Mouse (Mus musculus): ENCODE measurements at regions not wholly inside any gene's neighbourhood (a gene's known extent, or its start where the extent isn't known, plus 50 kb on each side); places are given as distances from the start of the nearest gene placed in this dataset.

DNA sequence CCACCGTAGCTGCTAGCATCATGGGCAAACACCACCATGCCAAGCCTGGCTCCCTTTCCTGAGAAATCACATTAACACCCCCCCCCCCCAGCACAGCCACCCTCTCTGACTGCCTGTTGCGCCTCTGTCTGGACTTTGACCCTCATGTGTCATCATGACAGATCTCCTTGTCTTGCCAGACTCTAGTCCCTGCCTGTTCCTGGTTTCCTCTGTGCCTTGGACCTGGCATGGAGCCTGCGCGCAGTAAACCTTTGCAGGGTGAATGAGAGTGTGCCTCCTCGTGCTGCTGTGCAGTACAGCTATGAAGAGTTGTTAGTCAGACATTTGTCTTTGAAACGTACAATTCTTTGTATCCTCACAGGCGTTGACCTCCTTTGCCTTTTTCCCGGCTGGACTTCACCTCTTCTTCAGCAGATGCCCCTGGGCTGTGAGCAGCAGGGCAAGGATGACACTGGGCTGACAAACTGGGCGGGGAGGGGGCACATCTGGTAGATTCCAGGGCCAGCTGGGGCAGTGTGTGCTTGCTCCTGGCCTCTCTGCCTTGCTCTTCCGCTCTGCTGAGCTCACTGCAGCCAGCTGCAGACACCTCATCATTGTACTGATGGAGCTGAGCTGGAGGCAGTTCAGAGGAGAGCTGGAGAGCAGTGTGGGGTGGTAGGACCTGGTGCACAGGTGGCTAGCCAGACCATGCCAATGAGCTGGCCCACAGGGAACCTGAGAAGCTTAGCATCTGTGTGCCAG is 134.2 kb upstream of the Pja1 start:
- H3K9me3 ChIP-seq (ENCODE audit: control insufficient read depth, low read length) = no peaks in the 10 kb centered on the region
- H3K36me3 ChIP-seq (ENCODE audit: control insufficient read depth, insufficient read depth, low read length) = no peaks in the 10 kb centered on the region
- WGBS = 50% methylated on average over 10 of the region's 10 CpGs
- no peak overlapping the region for H3K4me3 ChIP-seq (ENCODE audit: low read depth, low read length)
- H3K4me1 ChIP-seq (ENCODE audit: control insufficient read depth, insufficient read depth, low read length) = peaks cover 3% of the 10 kb centered on the region; the same call in 1 of the 2 replicates
- H3K9ac ChIP-seq (ENCODE audit: low read length) = no peak overlapping the region
- DNase-seq (ENCODE audit: low spot score) (no peak), ATAC-seq (ENCODE audit: insufficient read depth, low FRiP score, low TSS enrichment) (0 out of 2 replicates have a peak, but pooled peaks have one; percentile 31)
- no peak overlapping the region for H3K4me2 ChIP-seq (ENCODE audit: low read depth)
- peaks cover 5% of the 10 kb centered on the region for H3K27me3 ChIP-seq (ENCODE audit: control insufficient read depth, insufficient read depth, low read length)
- H3K27ac ChIP-seq (ENCODE audit: low read depth, low read length) = no peak overlapping the region

GRCm38 (mm10) chrX:99603714-99604113 is 132.6 kb upstream of the Pja1 start:
- 90% methylated on average over 6 of the region's 6 CpGs for WGBS
- Histone ChIP-seq H3K9me3 (ENCODE audit: control insufficient read depth, low read length) (no peaks in the 10 kb centered on the region), H3K4me3 (ENCODE audit: low read depth, low read length) (no peak overlapping the region), H3K4me2 (ENCODE audit: low read depth) (no peak overlapping the region), H3K9ac (ENCODE audit: low read length) (no peak overlapping the region), H3K36me3 (ENCODE audit: control insufficient read depth, insufficient read depth, low read length) (no peaks in the 10 kb centered on the region), H3K27me3 (ENCODE audit: control insufficient read depth, insufficient read depth, low read length) (no peaks in the 10 kb centered on the region), H3K27ac (ENCODE audit: low read depth, low read length) (no peak overlapping the region), H3K4me1 (ENCODE audit: control insufficient read depth, insufficient read depth, low read length) (peaks cover 3% of the 10 kb centered on the region; the same call in 1 of the 2 replicates)
- DNase-seq (ENCODE audit: low spot score) (no peak), ATAC-seq (ENCODE audit: insufficient read depth, low FRiP score, low TSS enrichment) (no peak)

DNA sequence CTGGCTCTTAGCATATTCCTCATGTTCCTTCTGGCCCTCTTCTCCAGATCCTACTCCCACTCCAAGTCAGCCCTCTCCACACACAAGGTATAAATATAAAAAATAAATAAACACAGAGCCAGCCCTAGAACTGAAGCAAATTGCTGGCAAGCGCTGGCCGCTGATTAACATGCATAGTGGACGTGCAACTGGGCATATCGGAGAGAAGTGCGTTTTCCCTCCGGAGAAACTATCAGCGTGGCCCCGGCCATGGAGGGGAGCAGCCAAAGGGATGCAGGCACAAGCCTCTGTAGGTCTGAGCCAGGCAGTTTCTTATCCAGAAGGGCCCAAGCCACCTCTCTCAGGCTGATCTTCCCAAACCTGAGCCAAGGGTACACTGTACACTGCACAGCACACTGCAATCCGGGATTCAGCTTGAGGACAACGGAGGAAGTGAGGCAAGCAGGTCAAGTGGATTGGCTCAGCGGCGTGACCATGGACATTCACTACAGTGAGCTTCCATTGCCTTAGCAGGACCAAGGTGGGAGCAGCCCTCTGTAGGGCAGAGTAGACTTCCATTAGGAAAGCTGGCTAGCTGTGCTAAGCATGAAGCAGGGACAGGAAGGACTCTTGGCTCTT is 131.3 kb upstream of the Pja1 start:
- H3K9ac ChIP-seq (ENCODE audit: low read length) = no peak overlapping the region
- H3K4me2 ChIP-seq (ENCODE audit: low read depth) = no peak overlapping the region
- no peak for ATAC-seq (ENCODE audit: insufficient read depth, low FRiP score, low TSS enrichment)
- WGBS = 77% methylated on average over 12 of the region's 12 CpGs
- no peaks in the 10 kb centered on the region for H3K9me3 ChIP-seq (ENCODE audit: control insufficient read depth, low read length)
- no peaks in the 10 kb centered on the region for H3K27me3 ChIP-seq (ENCODE audit: control insufficient read depth, insufficient read depth, low read length)
- no peak for DNase-seq (ENCODE audit: low spot score)
- H3K4me1 ChIP-seq (ENCODE audit: control insufficient read depth, insufficient read depth, low read length) = peaks cover 3% of the 10 kb centered on the region; the same call in 1 of the 2 replicates
- H3K4me3 ChIP-seq (ENCODE audit: low read depth, low read length) = no peak overlapping the region
- H3K36me3 ChIP-seq (ENCODE audit: control insufficient read depth, insufficient read depth, low read length) = no peaks in the 10 kb centered on the region
- H3K27ac ChIP-seq (ENCODE audit: low read depth, low read length) = no peak overlapping the region

DNA sequence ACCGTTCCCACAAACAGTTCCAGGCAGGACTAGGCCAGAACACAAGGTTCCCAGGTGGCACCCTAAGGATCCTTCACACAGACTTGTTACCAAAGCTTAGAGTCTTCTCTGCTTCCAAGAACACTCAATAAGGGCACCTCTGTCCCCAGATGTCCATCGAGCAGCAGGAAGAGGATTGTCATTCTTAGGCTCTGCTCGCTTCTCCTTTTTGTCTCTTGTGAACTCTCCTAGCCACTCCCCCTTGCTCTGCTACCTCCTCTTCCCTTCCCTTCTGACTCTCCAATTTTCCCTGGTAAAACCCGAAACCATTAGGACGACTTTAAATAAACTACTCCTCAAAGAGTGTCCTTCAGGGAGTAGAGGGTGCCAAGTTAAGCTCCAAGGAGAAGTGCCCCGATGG is 124.4 kb upstream of the Pja1 start:
- H3K4me3 ChIP-seq (ENCODE audit: low read depth, low read length) = no peak overlapping the region
- no peaks in the 10 kb centered on the region for H3K4me1 ChIP-seq (ENCODE audit: control insufficient read depth, insufficient read depth, low read length)
- no peak overlapping the region for H3K4me2 ChIP-seq (ENCODE audit: low read depth)
- WGBS = 78% methylated on average over 6 of the region's 6 CpGs
- ATAC-seq (ENCODE audit: insufficient read depth, low FRiP score, low TSS enrichment) (no peak), DNase-seq (ENCODE audit: low spot score) (no peak)
- no peak overlapping the region for H3K27ac ChIP-seq (ENCODE audit: low read depth, low read length)
- H3K9me3 ChIP-seq (ENCODE audit: control insufficient read depth, low read length) = no peaks in the 10 kb centered on the region
- H3K27me3 ChIP-seq (ENCODE audit: control insufficient read depth, insufficient read depth, low read length) = peaks cover 6% of the 10 kb centered on the region; the same call in 1 of the 2 replicates
- H3K36me3 ChIP-seq (ENCODE audit: control insufficient read depth, insufficient read depth, low read length) = no peaks in the 10 kb centered on the region
- H3K9ac ChIP-seq (ENCODE audit: low read length) = no peak overlapping the region

DNA sequence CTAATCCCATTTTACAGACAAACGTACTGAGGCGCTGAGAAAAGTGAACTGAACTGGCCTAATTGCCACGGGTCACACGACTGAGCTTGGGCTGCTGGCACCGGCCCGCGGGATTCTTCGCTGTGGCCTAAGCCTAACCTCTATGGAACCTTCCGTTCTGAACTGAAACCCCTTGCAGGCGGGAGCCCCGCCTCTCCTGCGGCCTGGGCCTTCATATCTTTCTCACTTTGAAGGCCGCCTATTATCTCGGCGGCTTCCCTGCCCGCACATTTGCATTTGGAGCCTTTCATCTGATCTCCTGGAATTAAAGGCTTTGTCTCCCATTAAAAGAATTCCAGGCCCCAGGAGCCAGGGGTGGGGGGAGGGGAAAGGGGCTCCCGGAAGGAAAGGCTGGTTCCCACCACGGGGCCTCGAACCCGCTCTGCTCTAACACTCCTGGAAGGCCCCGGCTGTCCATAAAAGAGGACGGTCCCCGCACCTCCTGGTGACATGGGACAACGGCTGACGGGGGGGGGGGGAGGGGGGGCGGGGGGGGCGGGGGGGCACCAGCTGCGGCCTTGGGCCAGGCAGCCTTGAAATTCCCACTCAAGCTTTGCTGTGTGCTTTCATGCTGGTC is 122.9 kb upstream of the Pja1 start:
- Histone ChIP-seq H3K4me1 (ENCODE audit: control insufficient read depth, insufficient read depth, low read length) (no peaks in the 10 kb centered on the region), H3K4me3 (ENCODE audit: low read depth, low read length) (no peak overlapping the region), H3K27me3 (ENCODE audit: control insufficient read depth, insufficient read depth, low read length) (peaks cover 6% of the 10 kb centered on the region; the same call in 1 of the 2 replicates), H3K36me3 (ENCODE audit: control insufficient read depth, insufficient read depth, low read length) (no peaks in the 10 kb centered on the region), H3K9me3 (ENCODE audit: control insufficient read depth, low read length) (no peaks in the 10 kb centered on the region), H3K27ac (ENCODE audit: low read depth, low read length) (no peak overlapping the region), H3K4me2 (ENCODE audit: low read depth) (no peak overlapping the region), H3K9ac (ENCODE audit: low read length) (no peak overlapping the region)
- DNase-seq (ENCODE audit: low spot score) (peak; percentile 48), ATAC-seq (ENCODE audit: insufficient read depth, low FRiP score, low TSS enrichment) (peak; percentile 64)
- WGBS = 23% methylated on average over 18 of the region's 28 CpGs

DNA sequence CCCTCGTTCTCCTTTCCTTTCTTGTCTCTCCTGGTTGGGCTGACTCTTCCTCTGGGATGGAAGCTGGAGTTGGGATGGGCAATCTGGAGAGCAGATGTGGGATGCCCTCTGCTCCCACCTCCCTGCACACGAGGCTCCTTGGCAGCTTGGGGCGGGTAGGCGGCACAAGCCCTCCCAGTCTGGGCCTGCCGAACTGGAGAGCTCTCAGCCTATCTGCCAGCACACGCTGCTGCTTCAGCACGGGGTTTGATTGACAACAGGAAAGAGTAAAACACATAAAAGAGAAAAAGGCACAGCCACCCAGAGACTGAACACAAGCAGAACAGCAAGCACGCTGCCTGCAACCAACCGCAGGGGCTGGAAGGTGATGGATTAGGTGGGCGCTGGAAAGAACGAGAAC is 121.9 kb upstream of the Pja1 start:
- no peak for DNase-seq (ENCODE audit: low spot score)
- WGBS = 49% methylated on average over 11 of the region's 11 CpGs

DNA sequence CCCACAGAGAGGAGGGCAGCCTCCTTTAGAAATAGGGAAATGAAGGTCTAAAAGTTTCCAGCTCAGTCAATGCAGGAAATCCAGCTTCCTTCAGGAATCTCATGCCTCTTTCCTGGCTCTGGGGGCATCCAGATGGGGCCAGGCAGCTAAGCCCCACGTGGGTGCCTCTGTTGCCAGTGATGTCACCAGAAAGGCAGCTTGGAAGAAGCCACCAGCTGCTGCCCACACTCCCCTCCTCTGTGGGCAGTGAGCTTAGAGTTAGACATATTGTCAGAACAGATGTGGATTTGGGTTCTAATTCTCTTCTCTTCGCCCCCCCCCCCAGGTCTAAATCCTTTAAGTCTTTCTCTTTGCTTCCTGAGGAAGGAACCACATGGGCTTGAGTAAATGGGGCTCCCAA is 116.2 kb upstream of the Pja1 start:
- Histone ChIP-seq H3K4me1 (ENCODE audit: control insufficient read depth, insufficient read depth, low read length) (no peaks in the 10 kb centered on the region), H3K9ac (ENCODE audit: low read length) (no peak overlapping the region), H3K27me3 (ENCODE audit: control insufficient read depth, insufficient read depth, low read length) (0 out of 2 replicates have a peak, but pooled peaks cover 3% of the 10 kb centered on the region), H3K36me3 (ENCODE audit: control insufficient read depth, insufficient read depth, low read length) (no peaks in the 10 kb centered on the region), H3K4me2 (ENCODE audit: low read depth) (no peak overlapping the region), H3K27ac (ENCODE audit: low read depth, low read length) (no peak overlapping the region), H3K9me3 (ENCODE audit: control insufficient read depth, low read length) (no peaks in the 10 kb centered on the region), H3K4me3 (ENCODE audit: low read depth, low read length) (no peak overlapping the region)
- ATAC-seq (ENCODE audit: insufficient read depth, low FRiP score, low TSS enrichment) (no peak), DNase-seq (ENCODE audit: low spot score) (no peak)
- WGBS = 49% methylated on average over 2 of the region's 2 CpGs

More for the DNA sequence above, 121.9 kb upstream of the Pja1 start:
- Histone ChIP-seq H3K4me1 (ENCODE audit: control insufficient read depth, insufficient read depth, low read length) (no peaks in the 10 kb centered on the region), H3K9ac (ENCODE audit: low read length) (no peak overlapping the region), H3K27ac (ENCODE audit: low read depth, low read length) (no peak overlapping the region), H3K4me2 (ENCODE audit: low read depth) (no peak overlapping the region), H3K9me3 (ENCODE audit: control insufficient read depth, low read length) (no peaks in the 10 kb centered on the region), H3K36me3 (ENCODE audit: control insufficient read depth, insufficient read depth, low read length) (no peaks in the 10 kb centered on the region), H3K4me3 (ENCODE audit: low read depth, low read length) (no peak overlapping the region), H3K27me3 (ENCODE audit: control insufficient read depth, insufficient read depth, low read length) (peaks cover 6% of the 10 kb centered on the region; the same call in 1 of the 2 replicates)
- ATAC-seq (ENCODE audit: insufficient read depth, low FRiP score, low TSS enrichment) = no peak

GRCm38 (mm10) chrX:99586282-99586681 is 115.2 kb upstream of the Pja1 start:
- H3K4me3 ChIP-seq (ENCODE audit: low read depth, low read length) = no peak overlapping the region
- no peak for ATAC-seq (ENCODE audit: insufficient read depth, low FRiP score, low TSS enrichment)
- H3K9me3 ChIP-seq (ENCODE audit: control insufficient read depth, low read length) = no peaks in the 10 kb centered on the region
- no peaks in the 10 kb centered on the region for H3K4me1 ChIP-seq (ENCODE audit: control insufficient read depth, insufficient read depth, low read length)
- no peaks in the 10 kb centered on the region for H3K36me3 ChIP-seq (ENCODE audit: control insufficient read depth, insufficient read depth, low read length)
- H3K27ac ChIP-seq (ENCODE audit: low read depth, low read length) = no peak overlapping the region
- H3K27me3 ChIP-seq (ENCODE audit: control insufficient read depth, insufficient read depth, low read length) = peaks cover 1% of the 10 kb centered on the region; the same call in 1 of the 2 replicates
- no peak overlapping the region for H3K9ac ChIP-seq (ENCODE audit: low read length)
- 70% methylated on average over 11 of the region's 11 CpGs for WGBS
- H3K4me2 ChIP-seq (ENCODE audit: low read depth) = no peak overlapping the region
- no peak for DNase-seq (ENCODE audit: low spot score)

All from neural tube, embryonic 11.5 days (tissue).